Mouse (Mus musculus): ENCODE measurements around the gene Lrmp. TPM values are rescaled to one million over a fixed set of nuclear protein-coding genes. Genes with fewer than 3 reads are reported as not detected.

Lrmp gene
- total and polyA plus RNA-seq, 3 experiments = 92.3 to 163 (median 155) TPM

DNA sequence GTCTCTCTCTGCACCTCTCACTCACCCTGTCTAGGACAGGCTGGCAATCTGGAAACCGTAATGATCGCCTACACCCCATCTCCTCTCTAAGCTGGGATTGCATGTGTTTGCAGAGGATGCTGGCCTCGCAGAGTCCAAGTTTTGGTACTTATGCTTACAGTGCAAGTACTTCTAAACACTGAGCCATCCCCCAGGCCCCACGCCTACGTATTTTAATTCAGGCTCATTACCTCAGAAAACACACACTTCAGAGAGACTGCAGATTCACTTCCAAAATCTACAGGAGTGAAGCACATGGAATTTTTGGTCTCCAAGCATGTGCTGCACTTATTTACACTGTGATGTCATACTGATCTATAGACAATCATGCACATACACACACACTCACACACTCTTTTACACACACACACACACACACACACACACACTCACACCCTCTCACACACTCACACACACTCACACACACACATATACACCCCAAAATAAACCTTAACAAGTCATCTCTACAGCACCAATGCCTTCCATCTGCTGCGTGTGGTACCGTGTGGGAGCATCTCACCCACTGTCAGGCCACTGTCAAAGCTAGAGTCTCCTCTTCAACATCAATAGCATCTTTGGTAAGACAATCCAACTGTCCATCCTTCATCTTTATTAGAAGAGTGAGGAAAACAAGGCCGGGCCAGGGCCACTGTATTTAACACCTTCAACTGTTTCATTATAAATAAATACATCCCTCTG, 82.7 kb downstream of the Lrmp start:
- dilution Hi-C loops (cut with MboI; ENCODE audit: extremely low pct_ligation_motif_present, extremely low pct_unique_long_range_greater_than_20kb, low sequenced_read_pairs) = no loop called here
- TF ChIP-seq CHD1 (IDR thresholded peaks at IDR 0.05; ENCODE audit: low read depth, low read length) (no peak), SMC3 (IDR thresholded peaks at IDR 0.05; ENCODE audit: low read depth, low read length) (no peak), E2F4 (IDR thresholded peaks at IDR 0.05; ENCODE audit: insufficient replicate concordance, low read depth, low read length) (no peak), ZKSCAN1 (IDR thresholded peaks at IDR 0.05; ENCODE audit: borderline replicate concordance, low read depth, low read length) (no peak), POLR2AphosphoS2 (IDR thresholded peaks at IDR 0.05; ENCODE audit: low read depth, low read length) (no peak), MYC (IDR thresholded peaks at IDR 0.05; ENCODE audit: low read depth, low read length) (no peak), EP300 (IDR thresholded peaks at IDR 0.05; ENCODE audit: low read length) (no peak), PAX5 (IDR thresholded peaks at IDR 0.05; ENCODE audit: low read length) (no peak), MAZ (IDR thresholded peaks at IDR 0.05; ENCODE audit: low read depth, low read length) (no peak), HCFC1 (IDR thresholded peaks at IDR 0.05; ENCODE audit: low read depth, low read length) (no peak), POLR2A (IDR thresholded peaks at IDR 0.05; ENCODE audit: low read depth, low read length) (no peak), USF2 (conservative IDR thresholded peaks at IDR 0.05; ENCODE audit: low read depth, low read length) (no peak), GABPA (IDR thresholded peaks at IDR 0.05; ENCODE audit: insufficient replicate concordance, low read depth, low read length) (no peak), UBTF (IDR thresholded peaks at IDR 0.05; ENCODE audit: low read depth, low read length) (no peak), JUND (conservative IDR thresholded peaks at IDR 0.05; ENCODE audit: low read depth, low read length) (no peak), CTCF (conservative IDR thresholded peaks at IDR 0.05 in 1 of 2, IDR thresholded peaks at IDR 0.05 in 1 of 2; ENCODE audit: low read depth in 2 of 2, low read length in 2 of 2) (no peak), MAFK (IDR thresholded peaks at IDR 0.05; ENCODE audit: insufficient replicate concordance, low read length) (no peak), KAT2A (IDR thresholded peaks at IDR 0.05; ENCODE audit: insufficient replicate concordance, low read length) (no peak)
- in situ Hi-C loops (cut with MboI; ENCODE audit: low pct_ligation_motif_present, low pct_unique_long_range_greater_than_20kb, low sequenced_read_pairs) = no loop called here
- no peak for DNase-seq (ENCODE audit: extremely low read depth)
- Histone ChIP-seq H3K4me1 (ENCODE audit: control insufficient read depth in 1 of 2, insufficient read depth in 2 of 2) (no peaks in the 10 kb centered on the region; a peak in 1 of 4 replicates), H3K27me3 (replicated peaks) (no peaks in the 10 kb centered on the region), H3K9me3 (replicated peaks; ENCODE audit: low read length) (no peaks in the 10 kb centered on the region), H3K36me3 (replicated peaks in 1 of 2; ENCODE audit: control insufficient read depth in 1 of 2, insufficient read depth in 1 of 2, low read length in 1 of 2) (no peaks in the 10 kb centered on the region), H3K9ac (ENCODE audit: insufficient read depth, low read depth) (no peak overlapping the region), H3K27ac (ENCODE audit: insufficient read depth, low read depth) (no peak overlapping the region), H3K4me2 (ENCODE audit: insufficient read depth, low read depth, poor library complexity, severe bottlenecking) (no peak overlapping the region), H3K79me2 (replicated peaks; ENCODE audit: control insufficient read depth, extremely low read depth, insufficient read depth, poor library complexity, severe bottlenecking) (no peaks in the 10 kb centered on the region), H3K4me3 (replicated peaks in 1 of 3; ENCODE audit: low read depth in 2 of 3, low read length in 2 of 3, poor library complexity in 1 of 3) (no peak overlapping the region)

- DNase-seq (ENCODE audit: extremely low read depth) = no peak
- no peak overlapping the region for H3K4me2 ChIP-seq (ENCODE audit: insufficient read depth, low read depth, poor library complexity, severe bottlenecking)
- no peaks in the 10 kb centered on the region for H3K79me2 ChIP-seq (replicated peaks; ENCODE audit: control insufficient read depth, extremely low read depth, insufficient read depth, poor library complexity, severe bottlenecking)
- in situ Hi-C loops (cut with MboI; ENCODE audit: low pct_ligation_motif_present, low pct_unique_long_range_greater_than_20kb, low sequenced_read_pairs) = no loop called here
- no peaks in the 10 kb centered on the region for H3K9me3 ChIP-seq (replicated peaks; ENCODE audit: low read length)
- H3K27ac ChIP-seq (ENCODE audit: insufficient read depth, low read depth) = no peak overlapping the region
- H3K9ac ChIP-seq (ENCODE audit: insufficient read depth, low read depth) = no peak overlapping the region
- H3K4me3 ChIP-seq (replicated peaks in 1 of 3; ENCODE audit: low read depth in 2 of 3, low read length in 2 of 3, poor library complexity in 1 of 3) = no peak overlapping the region
- dilution Hi-C loops (cut with MboI; ENCODE audit: extremely low pct_ligation_motif_present, extremely low pct_unique_long_range_greater_than_20kb, low sequenced_read_pairs) = no loop called here
- TF ChIP-seq TBP (conservative IDR thresholded peaks at IDR 0.05; ENCODE audit: low read depth, low read length) (no peak), ZMIZ1 (IDR thresholded peaks at IDR 0.05; ENCODE audit: low read depth, low read length) (no peak), NRF1 (IDR thresholded peaks at IDR 0.05; ENCODE audit: low read depth, low read length) (no peak), CTCF (conservative IDR thresholded peaks at IDR 0.05 in 1 of 2, IDR thresholded peaks at IDR 0.05 in 1 of 2; ENCODE audit: low read depth in 2 of 2, low read length in 2 of 2) (no peak), MAX (IDR thresholded peaks at IDR 0.05; ENCODE audit: low read length) (no peak)
- no peaks in the 10 kb centered on the region; a peak in 1 of 4 replicates for H3K4me1 ChIP-seq (ENCODE audit: control insufficient read depth in 1 of 2, insufficient read depth in 2 of 2)
- no peaks in the 10 kb centered on the region for H3K36me3 ChIP-seq (replicated peaks in 1 of 2; ENCODE audit: control insufficient read depth in 1 of 2, insufficient read depth in 1 of 2, low read length in 1 of 2)
- no peaks in the 10 kb centered on the region for H3K27me3 ChIP-seq (replicated peaks)
Measured at GRCm38 (mm10) chr6:145202432-145203125, 87.1 kb downstream of the Lrmp start.

Measured in CH12.LX (cell line).